Mouse (Mus musculus) left cerebral cortex, postnatal 36 days (tissue): ENCODE results near the gene Pigk. TPM values are rescaled to one million over a fixed set of nuclear protein-coding genes. Genes with fewer than 3 reads are reported as not detected.

Experiments used
- DNase-seq, 2 experiments: peaks; one replicate each; pipeline ENCODE4 v3.0.0; 2021 to 2022; ENCODE audit warnings: low spot score in 2 of 2, mixed read lengths in 1 of 2
- intact Hi-C: fragments of 180-260 bp; cut with DNase I; formaldehyde crosslinking; loops from one replicate; pipeline ENCODE4 v1.15.1; 2025
- total RNA-seq, 2 experiments: library from RNA; stranded (reverse); gene quantifications; 2 replicates each; pipeline ENCODE4 v1.2.3; 2021

The Pigk gene
- total RNA-seq, 2 experiments from 2014 or later, result 49.5 to 52.9 TPM

DNA sequence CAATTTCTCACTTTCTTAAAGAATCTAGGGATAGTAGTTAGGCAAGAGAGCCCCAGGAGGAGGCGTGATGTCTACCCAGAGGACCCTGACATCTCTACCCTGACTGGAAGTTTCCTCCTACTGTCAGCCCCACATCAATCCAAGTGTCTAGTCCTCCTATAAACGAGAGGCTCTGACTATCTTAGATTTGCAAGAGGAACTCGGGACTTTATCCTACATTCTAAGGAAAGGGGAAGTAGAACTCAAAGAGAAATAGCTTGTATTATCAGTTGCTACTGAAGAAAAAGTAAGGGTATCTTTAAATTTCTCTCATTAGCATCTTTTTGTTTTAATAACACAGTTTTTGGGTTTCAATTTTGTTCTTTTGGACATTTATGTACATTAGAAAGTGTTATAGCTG is 106.5 kb downstream of the Pigk start:
- no peak for DNase-seq
- intact Hi-C loops, result no loop called here

DNA sequence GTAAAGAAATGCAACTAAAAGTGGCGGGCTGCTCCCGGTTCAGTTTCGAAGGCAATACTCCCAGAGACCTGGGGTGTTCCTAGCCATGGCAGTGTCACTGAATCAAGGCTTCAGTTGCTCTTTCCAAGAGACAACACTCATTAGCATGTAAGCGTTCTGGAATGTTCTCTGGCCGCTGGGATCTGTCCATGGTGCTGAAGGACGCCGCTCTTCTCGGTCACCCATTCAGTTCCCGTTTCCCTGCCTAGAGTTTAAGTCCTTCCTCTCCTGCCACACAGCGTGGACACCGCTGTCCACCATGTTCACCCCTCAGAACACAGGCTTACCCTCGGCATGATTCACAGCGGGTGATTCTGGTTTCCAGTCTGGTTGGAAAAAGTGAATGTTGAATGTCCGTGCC is 107.3 kb downstream of the Pigk start:
- intact Hi-C loops, result no loop called here
- no peak for DNase-seq

DNA sequence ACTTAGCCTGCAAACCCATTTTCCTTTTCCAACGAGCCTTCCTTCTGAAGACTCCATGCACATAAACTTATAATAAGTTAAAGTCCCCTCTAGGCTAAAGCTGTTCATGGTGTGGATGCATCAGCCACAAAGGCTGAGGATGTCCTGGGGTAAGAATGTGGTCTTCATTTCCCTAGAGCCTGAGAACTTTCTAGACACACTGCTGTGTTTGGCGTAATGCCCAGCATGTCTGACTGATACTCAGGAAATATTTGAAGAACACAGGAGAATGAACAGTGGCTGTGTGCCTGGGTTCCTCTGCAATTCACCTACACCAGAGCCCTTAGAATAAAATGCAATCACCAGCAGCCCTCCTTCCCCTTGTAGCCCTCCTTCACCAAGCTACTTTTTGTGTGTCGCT is 117.5 kb downstream of the Pigk start:
- intact Hi-C loops, result no loop called here
- no peak for DNase-seq

DNA sequence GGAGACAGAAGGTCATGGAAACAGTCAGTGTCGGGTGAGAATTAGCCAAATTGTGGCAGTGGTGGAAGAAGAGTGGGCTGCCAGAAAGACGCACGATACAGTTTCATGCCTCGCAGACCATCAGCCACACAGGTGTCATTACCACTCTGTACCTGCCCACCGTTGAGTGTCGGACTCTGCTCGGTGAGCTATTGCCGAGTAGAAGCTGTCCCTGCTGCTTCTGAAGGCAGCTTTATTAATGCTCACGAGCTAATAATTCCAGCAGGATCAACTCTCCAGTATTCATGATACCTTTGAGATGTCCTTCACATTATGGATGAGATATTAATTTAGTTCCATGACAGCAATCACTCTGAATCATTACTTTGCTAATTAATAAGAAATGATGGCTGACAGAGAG is 118.1 kb downstream of the Pigk start:
- DNase-seq, result no peak
- intact Hi-C loops, result no loop called here

DNA sequence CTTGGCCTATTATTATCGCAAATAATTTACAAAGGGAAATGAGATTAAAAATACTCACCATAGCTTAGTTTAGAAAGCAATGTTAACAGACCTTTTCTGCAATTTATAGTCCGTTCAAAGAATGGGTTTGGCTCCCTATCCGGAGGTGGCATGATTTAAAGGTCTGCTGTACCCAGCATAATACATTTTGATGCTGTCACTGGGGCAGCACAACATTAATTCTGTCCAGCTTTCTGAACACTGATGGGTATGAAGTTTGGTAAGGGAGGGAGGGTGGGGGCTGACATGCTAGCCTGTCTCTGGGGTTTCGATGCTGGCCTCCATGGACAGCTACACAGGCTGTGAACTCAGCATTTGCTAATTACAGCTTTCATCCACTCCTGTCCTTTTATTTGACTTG is 118.5 kb downstream of the Pigk start:
- no peak for DNase-seq

DNA sequence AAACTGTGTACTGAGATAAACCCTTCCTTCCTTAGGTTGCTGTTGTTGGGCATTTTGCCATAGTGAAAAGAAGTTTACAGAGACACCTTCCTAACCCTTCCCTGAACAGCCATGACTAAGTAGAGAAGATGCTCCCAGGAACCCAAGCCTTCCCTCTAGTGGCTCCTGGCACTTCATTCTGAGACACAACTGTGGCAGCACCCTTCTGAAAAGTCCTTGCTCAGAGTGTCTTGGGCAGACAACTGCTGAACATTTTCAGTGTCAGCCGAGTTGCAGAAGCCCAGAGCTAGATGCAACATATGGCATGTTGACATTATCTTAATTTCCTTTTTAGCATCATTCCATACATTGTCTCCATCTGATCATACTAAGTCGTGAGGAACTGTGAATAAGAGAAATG is 123.5 kb downstream of the Pigk start:
- intact Hi-C loops, result no loop called here
- DNase-seq, result no peak

More for the DNA sequence above, 118.5 kb downstream of the Pigk start:
- intact Hi-C loops, result no loop called here

DNA sequence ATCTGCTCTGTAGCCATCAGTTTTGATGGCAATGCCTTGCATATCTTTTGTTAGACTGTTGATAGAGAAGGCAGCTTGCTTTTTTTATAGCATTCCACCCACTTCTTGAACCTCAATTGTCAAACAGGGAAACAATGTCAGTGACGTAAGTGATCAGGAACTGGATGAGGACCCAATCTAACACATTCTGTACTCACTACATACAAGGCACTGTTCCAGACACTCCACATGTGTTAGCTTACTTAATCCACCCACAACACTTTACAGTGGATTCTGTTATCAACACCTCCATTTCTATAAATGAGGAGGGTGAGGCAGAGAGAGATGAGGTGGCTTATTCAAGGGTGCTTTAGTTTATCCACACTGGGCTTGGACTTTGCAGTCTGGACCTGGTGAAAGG is 124.0 kb downstream of the Pigk start:
- intact Hi-C loops, result no loop called here
- peak in 1 of 2 experiments; percentile 21 for DNase-seq

DNA sequence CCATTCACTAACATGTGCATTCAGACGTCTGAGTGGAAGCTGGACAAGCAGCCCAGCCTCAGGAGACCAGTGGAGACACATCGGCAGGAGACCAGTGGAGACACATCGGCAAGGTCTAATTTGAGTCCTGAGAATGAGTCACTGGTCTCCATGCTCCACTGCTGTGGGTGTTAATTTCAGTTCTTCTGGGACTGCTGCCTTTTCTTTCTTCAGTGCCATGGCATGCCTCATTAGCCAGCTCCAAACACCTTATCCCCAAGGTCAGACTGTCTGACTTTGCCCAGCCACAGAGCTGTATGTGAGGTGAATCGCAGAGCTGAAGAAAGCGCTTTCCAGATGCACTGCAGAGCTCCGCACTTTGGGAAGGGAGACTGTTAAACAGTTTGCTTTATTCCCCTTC is 127.4 kb downstream of the Pigk start:
- DNase-seq, result peak in 1 of 2 experiments; percentile 23
- intact Hi-C loops, result no loop called here

DNA sequence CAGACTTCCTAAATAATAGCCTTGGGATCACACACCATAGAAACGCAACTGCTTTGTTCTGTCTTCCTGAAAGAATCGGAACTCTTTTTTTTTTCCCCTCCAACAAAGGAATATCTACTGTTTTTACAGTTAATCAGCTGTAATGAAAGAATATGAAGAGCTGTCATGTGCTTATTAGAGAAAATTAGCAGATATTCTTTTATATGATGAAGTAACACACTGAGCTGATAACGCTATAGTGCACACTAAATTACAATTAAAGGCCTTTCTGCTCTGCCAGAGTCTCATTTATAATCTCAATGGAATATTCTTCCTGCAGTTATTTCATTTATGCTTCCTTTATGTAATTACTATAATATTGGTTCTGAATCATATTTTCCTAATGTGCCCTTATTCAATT is 128.7 kb downstream of the Pigk start:
- no peak for DNase-seq
- intact Hi-C loops, result no loop called here

DNA sequence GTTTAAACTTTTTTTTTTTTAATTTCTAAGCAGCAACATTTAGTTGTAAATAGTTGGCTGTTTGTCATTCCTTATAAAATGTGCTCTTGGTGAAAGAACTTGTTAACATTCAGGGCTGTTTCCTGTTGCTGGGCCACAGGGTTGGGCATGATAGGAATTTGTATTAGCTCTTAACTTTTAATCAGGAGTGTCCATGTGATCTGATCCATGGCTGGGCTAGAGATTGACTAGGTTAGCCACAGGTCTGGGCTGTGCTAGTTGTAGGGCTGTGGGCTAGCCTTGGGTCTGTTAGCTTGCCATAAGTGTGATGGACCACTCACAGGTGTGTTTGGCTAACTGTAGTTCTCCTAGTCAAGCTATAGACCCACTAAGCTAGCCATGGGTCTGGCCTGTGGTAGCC is 130.0 kb downstream of the Pigk start:
- intact Hi-C loops, result no loop called here
- DNase-seq, result no peak

DNA sequence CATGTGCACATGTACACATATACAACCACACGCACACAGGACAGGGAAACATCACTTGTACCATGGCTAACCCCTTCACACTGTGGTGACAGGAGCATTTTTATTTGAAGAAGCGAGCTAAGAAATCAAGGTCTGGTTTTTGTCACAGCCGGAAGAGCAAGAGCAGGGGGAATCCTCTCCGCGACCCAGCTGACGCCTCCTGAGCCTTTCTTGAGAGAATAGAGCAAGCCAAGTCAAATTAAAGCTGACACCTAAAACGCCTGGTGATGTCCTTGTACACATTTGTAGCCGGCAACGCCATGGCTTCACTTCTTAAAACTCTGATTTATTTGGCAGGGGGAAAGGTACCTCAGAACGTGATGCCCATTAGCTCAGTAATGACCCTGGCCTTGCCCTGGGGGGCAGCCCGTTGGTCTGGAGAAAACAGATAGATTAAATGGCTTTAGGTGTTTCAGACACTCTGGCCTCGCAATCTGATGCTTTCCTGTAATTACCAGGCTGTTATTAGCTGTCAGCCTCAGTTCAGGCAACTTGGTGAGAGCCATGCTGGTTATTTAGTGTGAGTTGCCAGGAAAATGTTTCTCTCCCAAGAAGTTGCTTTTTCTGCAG is 141.2 kb downstream of the Pigk start:
- intact Hi-C loops, result no loop called here
- DNase-seq, result no peak

DNA sequence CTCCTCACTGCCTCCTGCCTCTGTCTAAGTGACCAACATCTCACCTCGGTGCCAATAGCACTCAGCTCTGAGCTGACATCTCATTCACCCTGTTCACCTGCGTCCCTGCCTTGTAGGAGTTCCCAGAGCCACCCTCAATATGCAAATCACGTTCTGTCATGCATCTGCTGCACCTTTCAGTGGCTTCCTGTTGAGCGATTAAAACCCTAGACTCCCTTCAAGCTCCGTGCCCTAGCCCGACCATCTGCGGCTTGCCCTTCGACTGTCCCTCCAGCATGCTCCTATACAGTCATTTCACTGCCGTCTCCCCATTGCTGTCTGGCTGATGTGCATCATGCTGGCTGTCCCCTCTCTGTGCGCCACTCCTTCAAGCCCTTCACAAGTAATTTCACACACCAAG is 142.2 kb downstream of the Pigk start:
- intact Hi-C loops, result no loop called here
- DNase-seq, result no peak

DNA sequence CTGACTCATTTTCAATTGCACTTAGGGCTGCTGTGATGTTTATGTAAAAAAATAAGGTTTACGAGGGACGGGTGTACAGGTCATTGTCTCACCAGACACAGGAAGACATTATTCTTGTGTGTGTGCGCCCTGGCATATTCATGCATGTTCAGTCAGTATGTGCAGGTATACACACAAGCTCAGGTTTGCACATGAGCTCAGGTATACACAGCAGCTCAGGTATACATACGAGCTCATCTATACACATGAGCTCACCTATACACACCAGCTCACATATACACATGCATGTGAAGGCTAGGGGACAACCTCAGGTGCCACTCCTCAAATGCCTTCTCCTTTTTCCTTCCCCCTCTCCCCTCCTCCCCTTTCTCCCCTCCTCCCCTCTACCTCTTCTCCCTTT is 147.6 kb downstream of the Pigk start:
- intact Hi-C loops, result no loop called here
- DNase-seq, result no peak

DNA sequence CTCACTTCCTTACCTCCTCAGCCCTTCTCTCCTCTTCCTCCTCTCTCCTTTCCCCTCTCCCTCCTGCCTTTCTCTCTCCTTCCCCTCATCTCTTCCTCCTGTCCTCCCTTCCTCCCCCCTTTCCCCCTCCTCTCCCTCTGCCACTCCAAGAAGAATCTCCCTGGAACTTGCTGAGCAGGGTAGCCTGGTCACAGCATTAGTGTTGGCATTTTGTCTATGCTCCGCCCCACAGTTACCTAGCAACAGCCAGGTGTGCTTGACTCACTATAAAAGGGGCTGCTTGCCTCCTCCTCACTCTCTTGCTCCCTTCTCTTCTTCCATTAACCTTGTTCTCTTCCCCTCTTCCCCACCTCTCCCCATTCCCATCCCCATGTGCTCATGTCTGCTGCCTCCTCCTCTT is 148.1 kb downstream of the Pigk start:
- intact Hi-C loops, result no loop called here
- DNase-seq, result no peak

DNA sequence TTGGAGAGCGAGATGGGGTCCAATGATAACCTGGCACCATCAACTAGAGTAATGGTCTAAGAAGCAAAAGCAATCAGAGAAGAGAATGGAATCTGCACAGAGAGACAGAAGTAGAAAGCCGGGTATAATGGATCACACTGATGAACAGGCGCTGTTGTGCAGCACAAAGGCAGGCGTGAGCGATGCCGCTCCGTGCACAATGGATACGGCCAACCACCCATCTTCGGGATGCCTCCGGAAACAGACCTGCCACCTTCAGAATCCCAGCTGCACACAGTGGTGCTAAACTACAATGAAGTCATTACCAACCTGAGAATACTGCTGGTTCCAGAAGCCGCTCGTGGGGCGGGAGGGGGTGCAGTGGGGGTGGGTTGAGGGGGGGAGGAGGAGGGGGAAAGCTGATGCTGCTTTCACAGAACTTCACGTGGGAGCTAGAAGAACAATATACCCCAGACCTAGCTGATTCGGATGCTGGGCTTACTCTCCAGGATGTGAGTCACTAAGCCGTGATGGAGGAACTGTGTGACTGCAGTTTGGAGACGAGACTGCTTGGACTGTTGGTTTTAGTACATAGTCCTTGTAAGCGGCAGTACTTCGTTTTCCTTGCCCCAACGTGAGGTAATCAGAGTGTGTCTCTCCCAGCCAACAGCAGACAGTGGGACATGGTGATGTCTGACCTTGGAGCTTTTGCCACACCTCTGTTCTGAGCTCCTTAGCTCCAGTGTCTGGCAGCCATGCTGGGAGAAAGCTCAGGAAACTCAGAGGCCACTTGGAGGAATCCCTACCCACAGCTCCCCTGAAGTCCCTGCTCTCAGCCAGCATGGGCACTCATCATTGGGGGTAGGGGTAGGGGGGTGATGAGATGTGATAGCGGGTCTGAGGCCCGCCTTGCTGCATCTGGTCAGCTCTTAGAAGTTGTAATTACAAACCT is 152.4 kb downstream of the Pigk start:
- intact Hi-C loops, result no loop called here
- no peak for DNase-seq

DNA sequence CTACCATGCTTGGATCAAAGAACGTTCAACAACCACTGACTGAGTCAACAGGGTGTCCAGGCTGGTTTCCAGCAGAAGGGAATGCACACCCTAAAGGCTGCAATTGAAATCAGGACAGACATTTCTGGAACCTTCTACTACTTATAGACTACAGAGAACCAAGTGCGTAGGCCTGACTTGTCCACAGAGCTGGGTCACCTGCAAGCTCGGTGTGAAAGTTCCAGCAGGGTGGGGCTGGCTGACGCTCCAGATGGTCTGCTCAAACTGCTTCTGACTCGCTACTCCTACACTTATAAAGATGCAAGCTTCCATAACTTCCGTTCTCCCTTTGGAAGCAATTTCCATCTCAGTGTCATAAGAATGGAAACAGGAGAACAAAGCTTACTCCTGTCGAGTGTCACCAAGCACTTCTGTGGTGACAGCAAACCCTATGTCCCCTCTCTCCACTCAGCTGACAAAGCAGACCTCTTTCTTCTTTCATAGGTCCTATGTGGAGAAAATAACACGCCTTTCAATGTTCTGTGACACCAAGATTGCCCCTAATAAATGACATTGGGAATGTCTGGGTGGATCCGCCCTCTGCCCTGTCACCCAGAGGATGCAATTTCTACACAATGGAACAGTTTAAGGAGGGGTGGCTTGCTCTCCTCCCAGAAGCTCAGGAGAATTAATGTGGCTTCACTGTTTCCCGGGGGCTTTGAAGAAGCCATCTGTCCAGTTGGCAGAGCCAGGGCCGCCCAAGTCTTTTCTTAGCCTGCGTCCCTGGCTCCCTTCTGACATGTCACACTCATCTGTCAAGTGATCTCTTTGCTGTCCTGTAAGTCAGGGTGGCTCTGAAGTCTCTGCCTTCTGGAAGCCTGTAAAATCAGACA is 154.0 kb downstream of the Pigk start:
- peak; percentile 46 to 50 for DNase-seq
- intact Hi-C loops, result no loop called here

DNA sequence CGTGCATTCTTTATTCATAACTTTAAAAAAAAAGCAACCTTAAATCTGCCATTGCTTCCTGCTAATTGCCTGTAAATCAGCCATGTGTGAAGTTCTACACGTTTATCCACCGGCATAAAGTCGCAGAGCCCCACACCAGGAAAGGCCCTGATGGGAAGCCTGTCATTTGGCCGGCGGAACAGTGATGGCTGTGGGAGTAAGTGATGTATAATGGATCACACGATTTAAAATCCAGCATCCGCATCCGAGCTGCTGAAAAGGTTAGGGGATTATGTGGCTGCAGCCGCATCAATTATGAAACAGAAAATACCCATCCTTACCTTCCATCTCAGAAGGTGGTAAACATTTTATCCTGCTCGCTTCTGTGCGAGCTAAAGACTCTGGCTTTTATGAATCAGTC is 158.2 kb downstream of the Pigk start:
- intact Hi-C loops, result no loop called here
- no peak for DNase-seq

DNA sequence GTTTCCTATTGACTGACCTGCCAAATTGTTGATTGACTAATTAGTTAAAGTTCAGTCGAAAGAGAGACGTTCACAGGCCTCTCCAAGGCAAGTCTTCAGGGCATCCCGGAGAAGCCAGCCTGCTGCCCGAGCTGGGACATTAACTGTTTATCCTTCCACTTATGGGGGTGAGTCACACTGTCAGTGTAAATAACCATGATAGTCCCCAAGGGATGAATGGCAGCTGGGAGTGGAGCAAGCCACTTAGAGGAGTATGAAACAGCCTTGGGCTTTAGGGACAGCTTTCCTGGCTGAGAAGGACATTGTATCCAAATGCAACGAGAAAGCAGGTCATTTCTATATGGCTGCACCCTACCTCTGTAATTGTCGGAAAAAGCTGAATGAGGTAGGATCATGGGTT is 158.7 kb downstream of the Pigk start:
- intact Hi-C loops, result no loop called here
- DNase-seq, result no peak

DNA sequence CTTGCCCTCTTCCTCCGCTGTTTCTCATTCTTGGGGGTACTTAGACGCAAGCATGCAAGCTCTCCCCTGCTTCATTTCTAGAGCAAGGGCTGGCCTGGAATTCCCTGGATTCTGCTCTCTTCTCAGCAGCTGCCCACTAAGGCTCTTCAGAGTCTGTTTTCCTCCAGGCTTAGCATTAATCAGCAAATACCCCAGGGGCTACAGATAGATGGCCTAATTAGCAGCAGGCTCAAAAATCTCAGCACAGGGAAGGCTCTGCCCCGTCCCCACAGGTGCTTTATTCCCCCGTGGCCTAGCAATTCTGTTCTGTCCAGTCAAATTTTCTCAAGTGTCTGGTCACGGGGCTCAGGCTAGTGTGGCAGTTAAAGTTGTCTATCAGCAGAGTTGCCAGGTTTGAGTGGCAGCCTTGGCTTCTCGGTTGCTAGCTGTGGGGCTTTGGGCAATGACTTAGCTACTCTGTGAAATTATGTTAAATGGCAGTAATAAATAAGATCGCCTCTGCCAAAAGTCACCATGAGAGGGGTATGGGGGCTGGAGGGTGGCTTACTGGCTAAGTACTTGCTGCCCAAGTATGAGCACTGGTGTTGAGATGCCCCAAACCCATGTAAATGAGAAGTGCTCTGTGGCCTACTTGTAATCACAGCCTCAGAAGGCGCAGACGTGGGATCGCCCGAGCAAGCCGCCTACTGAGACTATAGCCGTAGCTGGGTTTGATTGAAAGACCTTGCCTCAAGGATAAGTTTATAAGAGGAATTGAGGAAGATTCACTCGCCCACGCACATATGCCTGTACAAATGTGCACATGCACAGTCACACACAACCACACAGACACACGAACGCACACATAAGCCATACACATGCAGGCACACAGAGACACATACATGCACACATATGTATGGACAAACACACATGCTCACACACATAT is 160.8 kb downstream of the Pigk start:
- DNase-seq, result peak; percentile 37 to 41
- intact Hi-C loops, result no loop called here
